Mouse (Mus musculus) granulocyte monocyte progenitor cell, adult 5-6 weeks (primary cell): ENCODE data around the gene Gps1. TPM values are rescaled to one million over a fixed set of nuclear protein-coding genes. Genes with fewer than 3 reads are reported as not detected.
A peak's percentile ranks its signal among the peaks of the same experiment; 100 is the strongest.
"Not testable (repeated sequence)": the region's sequence is repeated elsewhere in the genome, so short reads cannot be mapped to it uniquely, and the experiment has no call there.

Experiments used
- ATAC-seq: replicated peaks from 2 replicates; pipeline ENCODE4 v1.8.0; 2016; ENCODE audit warnings: mild to moderate bottlenecking, moderate TSS enrichment, inconsistent platforms; ENCODE audit not compliant: poor library complexity, severe bottlenecking
- total RNA-seq, 2 experiments: library from RNA; stranded (forward) in 1 of 2; stranded (reverse) in 1 of 2; fragments of 200-712, 200-1000 nt in 1 of 2; fragments of >200 nt in 1 of 2; fragmentation: Nextera tagmentation in 1 of 2; gene quantifications; 2 replicates each; pipeline ENCODE4 v1.2.3; 2014 to 2017

The Gps1 gene
- total RNA-seq, 2 experiments from 2014 or later: 83.6 to 116 TPM

DNA sequence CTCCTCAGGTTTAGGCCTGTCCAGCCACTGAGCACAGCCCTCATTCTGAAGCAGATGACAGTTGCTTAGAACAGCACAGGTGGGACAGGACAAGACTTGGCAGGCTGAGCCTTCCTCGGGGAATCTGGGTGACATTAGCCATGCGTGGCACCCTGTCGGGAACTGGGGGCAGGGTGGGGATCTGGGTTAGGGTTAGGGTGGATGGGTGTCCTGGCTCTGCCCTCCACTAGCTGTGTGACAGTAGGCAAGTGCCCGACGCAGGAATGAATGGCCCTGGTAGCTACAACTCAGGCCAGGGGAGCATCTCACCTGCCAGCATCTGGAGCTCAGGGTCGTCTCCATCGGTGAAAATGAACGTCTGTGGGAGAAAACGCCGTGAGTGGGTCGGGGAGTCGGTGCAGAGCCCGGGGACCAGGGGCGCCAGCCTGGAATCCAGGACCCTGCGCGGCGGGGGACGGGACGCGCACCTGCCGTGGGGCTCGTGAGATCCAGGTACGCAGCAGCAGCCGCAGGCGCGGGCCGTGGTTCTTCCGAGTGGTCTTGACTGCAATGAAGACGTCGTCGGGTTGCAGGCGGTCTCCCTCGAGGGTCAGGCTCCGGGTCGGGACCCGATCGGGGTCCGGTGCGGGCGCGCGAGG lies 527 bp upstream of the Gps1 start:
- no peak for ATAC-seq

DNA sequence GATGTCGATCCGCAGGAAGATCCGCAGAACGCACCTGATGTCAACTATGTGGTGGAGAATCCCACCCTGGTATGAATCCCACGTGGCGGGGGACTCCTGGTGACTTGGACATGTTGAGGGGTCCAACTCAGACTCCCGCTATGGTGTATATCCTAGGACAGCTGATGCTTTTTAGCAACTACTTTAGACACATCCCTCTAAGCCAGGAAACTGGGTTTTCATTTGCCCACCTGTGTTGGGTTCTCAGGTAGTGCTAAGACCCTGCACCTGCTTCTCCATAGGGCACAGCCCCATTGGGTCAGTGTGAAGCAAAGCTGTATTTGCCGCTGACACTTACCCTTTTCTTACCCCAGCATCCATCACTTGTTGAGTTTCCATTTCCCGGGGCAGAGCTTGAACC lies 1.1 kb downstream of the Gps1 start:
- ATAC-seq: no peak

DNA sequence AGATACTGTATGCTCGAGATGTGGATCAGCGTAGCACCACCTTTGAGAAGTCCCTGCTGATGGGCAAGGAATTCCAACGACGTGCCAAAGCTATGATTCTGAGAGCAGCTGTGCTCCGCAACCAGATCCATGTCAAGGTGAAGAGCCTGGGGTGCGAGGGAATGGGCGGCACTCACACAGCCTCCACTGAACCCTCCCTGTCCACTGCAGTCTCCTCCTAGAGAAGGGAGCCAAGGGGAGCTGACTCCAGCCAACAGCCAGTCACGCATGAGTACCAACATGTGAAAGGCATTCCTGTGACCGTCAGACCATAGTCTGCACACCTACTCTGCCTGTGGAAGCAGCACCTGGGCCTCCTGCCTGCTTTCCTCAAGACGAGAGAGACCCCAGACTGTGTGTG lies 4.4 kb downstream of the Gps1 start:
- not testable (repeated sequence) for ATAC-seq

DNA sequence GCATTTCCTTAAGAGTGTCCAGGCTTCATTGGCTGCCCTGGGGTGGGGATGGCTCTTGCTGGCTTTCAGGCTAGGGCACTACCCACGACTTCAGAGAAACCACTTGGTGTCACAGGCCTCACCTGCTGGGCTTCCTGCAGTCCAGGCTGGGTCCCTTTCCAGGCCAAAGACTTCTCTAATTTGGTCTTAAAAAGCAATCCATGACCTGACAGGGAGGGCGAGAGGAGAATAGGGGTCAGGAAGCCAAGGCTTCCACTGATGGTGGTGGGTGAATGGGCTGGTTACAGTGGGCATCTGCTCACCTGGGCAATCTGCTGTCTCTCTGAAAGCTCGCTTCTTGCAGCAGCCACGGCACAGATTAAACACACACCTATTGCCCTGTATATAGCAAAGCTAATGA lies 5.3 kb downstream of the Gps1 start:
- no peak for ATAC-seq

DNA sequence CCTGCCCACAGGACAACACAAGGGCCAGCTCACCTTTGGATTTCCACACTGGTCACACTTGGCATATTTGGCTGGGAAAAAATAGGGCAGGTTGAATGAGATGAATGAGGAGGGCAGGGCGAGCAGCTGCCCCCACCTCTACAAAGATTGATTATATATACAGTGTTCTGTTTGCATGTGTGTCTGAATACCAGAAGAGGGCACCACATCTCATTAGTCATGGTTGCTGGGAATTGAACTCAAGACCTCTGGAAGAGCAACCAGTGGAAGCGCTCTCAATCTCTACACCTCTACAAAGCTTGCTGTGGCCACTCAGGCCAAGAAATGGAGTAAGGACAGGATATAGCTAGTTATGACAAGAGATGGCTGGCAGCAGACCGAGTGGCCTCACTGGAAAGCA lies 5.7 kb downstream of the Gps1 start:
- no peak for ATAC-seq

DNA sequence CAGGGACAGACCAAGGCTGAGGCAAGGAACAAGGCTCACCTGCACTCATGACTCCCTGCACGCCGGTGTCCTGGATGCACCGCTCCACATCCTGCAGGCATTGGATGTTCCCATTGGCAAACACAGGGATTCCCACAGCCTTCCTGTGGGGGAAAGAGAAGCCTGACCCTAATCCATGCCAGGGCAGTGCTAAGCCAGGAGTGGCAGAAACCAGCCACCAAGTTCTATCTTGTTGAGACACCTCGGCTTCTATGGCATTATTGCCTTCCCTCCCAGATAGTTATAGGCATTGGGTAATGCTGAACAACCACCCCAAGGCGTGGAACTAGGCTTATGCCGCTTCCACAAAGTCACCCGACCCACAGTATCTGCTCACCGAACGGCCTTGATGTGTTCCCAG lies 8.6 kb downstream of the Gps1 start:
- no peak for ATAC-seq

DNA sequence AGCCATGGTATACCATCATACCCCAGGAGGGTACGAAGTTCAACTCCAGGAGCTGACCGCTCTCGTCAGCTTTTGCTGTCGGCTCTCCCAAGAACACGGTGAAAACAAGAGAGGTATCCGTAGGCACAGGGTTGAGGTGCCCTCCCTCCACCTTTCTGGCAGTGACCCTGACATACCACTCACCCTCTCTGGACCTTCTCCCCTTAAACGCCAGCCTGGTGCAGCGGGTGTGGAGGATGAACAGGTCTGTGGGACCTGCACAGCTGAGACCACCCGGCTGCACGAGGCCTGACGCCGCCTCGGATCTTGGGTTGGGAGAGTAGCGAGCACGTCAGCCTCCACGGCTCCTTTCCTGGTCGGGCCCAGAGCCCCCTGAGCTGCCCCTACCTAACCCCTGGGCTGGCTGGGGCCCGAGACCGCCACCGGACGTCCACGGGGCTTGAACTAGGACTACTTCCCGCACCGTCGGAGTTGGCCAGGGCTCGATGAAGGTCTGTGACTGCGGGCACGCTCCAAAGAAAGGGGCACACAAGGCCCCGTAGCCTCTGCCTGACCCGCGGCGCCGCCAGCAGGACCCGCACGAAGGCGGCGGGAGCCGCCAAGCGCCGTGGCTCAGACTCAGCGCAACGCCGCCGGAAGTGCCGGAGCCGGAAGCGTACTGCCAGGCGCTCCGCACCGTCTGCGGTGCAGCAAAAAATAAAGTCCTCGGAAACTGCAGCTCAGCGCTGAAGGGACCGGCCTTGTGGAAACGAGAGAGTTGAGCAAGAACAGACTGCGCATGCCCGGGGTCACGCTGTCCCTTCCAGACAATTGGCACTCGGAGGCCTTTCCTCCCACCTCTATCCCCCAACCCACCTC lies 11.9 kb downstream of the Gps1 start, which contains the start of gene Dus1l:
Gene Dus1l (minus strand): TSS at position 648 of the 858 bp plus-strand sequence.
- peak; percentile 85 for ATAC-seq

DNA sequence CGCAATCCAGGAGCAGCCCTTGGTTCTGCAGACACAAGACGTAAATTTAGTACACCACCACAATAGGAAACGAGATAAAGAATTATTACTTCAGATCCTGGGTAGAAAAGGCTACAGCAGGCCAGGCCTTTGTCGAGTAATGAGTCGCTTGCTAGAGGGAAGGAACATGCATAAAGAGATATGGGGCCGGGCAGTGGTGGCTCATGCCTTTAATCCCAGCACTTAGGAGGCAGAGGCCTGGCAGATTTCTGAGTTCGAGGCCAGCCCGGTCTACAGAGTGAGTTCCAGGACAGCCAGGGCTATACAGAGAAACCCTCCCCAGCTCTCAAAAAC lies 12.5 kb downstream of the Gps1 start:
- no peak for ATAC-seq

DNA sequence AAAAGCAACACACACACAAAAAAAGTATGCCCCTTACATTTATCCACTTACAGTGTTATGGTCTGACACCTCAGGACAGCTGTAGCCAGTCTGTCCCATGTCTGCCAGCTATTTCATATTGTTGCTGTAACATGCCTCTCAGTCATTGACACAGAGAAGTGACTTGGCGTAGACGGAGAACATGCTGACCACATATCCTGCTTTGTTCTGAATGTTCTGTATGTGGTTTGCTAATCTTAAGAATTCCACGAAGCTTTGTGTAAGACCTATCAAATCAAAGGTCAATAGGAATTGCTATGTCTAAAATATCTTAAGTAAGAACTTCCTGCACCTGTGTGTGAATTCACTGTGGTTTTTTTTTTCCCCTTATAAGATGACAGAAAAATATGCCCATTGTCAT lies 14.2 kb downstream of the Gps1 start:
- ATAC-seq: 0 out of 2 replicates have a peak, but pooled peaks have one; percentile 8

DNA sequence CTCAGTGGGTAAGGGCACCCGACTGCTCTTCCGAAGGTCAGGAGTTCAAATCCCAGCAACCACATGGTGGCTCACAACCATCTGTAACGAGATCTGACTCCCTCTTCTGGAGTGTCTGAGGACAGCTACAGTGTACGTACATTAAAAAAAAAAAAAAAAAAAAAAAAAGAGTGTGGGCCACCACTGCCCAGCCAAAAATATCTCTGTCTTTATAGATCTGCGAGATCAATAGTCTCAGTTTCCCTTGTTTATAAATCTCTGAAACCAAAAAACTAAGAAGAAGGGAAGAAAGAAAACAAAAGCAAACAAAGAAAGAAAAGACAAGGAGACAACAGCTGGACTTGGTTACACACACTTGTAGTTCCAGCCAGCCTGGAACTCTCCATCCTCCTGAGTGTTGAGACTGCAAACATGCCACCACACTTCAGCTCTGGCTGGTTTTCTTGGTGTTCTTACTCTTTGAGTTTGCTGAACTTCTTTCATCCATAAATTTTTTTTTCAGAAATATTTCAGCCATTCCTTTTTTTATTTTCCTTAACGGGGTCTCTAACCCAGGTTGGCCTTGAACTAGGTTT lies 15.3 kb downstream of the Gps1 start:
- ATAC-seq: no peak

DNA sequence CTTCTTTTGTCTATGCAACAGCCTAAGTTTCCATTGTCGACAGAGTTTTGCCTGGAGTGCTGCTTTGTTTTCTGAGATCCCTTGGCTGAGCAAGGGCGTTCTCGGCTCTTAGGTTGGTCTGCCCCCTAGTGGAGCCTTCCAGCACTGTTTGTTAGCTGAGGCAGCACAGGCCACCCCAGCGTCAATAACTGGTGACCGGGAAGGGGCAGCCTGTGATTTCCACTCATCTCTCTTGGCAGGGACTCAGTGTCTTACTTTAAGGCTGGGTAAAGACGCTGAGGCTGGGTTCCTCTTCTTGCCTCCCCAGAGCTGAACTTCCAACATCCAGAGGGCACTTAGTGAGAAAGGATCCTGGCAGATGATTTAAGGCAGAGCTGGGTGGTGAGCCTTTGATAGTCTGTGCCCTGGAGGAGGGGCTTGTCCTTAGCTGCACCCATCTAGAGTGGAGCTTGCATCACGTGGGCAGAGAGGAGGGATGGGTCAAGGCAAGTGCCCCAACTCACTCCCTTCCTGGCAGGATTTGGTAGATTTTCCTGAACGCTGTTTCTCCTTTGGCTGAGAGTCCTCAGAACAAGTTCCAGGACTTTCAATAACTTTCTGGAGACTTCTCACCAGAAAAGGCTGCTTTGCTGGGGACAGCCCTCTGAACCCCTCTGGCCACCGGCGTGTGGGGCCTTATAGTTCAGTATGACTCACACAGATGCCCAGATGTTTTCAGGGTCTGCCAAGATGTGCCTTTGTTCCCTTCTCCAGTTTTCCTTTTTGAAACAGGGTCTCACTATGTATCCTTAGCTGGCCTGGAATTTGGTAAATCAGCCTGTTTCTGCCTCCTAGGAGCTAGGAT lies 16.2 kb downstream of the Gps1 start:
- ATAC-seq: peak; percentile 69

DNA sequence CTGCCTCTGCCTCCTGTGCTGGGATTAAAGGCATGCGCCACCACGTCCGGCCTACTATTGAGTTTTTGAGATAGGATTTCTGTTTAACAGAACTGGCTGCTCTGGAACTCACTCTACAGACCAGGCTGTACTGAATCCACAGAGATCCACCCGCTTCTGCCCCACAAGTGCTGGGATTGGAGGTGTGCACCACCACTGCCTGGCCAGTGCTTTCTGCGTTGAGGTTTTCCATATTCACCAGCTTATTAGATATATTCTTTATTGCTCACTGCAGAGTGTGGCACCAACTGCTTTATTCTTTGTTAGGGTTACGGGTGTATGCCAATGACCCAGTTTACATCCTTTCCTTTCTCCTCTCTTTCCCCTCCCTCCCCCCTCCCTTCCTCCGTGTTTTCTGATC lies 20.2 kb downstream of the Gps1 start:
- ATAC-seq: no peak

DNA sequence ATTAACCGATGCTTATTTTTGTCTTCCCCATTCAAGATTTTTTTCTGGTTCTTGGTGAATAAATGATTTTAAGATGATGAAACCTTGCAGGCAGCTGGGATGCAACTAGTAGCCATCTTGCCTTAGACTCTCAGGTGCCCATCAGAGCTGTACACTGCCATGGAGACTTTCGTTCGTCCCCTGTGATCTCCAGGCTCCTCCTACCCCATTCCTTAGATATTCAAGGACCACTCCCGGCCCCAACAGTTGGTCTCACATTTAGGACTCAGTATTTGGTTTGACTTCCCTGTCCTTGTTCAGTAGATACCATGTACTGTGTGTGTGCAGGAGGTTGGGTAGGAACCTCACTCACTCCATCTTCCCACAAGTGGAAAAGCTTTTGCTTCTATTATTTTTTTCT lies 20.7 kb downstream of the Gps1 start:
- ATAC-seq: no peak

DNA sequence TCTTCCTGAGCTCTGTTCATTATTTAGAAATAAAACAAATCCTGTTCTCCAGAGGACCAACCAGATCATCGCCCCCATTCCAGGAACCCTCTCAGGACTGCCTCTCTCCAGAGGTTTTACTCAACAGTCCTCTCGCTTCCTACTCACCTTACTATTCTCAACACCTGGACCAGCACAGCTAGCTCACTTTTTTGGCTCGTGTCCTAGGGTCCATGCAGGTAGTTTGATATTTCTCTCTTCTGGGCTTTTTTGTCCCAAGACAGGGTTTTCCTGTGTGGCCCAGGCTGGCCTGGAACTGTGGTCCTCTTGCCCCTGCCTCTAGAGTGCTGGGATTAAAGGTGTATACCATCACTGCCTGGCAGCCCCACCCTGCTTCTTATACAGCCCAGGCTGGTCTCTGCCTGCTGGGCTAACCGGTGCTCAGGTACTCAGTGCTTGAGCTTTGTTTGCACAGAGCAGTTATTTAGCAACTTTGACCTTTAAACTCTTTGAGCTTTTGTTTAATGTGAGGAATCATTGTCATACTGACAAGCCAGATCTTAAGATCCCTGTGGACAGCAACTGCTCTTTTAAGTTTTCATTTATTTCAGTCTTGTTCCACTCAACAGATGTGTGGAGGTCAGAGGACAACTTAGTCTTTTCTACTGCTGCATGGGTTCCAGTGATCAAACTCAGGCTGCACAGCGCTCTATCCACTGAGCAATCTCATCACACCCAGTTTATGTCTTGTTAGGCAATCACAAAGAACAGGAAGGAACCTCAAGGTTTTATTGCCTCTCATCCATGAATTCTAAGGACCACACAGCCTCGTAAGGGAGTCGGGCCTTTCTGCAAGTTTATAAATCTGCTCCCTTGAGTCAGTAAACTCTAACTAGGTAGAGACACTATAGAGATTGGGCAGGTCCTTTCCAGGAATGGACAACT lies 21.6 kb downstream of the Gps1 start:
- no peak for ATAC-seq

DNA sequence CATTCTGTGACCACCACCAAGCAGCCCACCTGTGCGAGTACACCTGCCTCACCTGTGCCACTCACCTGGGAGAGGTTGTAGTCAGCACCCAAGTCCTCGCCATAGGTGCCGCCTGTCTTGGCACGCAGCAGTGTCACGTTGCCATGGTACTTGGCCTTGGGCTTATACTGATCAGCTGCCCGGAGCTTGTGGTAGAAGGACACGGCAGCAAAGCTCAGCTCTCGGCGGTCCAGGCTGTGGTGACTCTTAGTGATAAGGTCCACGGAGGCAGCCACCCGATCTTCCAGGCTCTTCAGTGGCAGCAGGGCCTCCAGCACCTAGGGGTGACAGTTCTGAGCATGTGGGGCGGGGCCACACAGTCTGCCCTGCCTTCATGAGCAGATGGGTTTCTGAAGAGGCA lies 23.9 kb downstream of the Gps1 start:
- no peak for ATAC-seq

DNA sequence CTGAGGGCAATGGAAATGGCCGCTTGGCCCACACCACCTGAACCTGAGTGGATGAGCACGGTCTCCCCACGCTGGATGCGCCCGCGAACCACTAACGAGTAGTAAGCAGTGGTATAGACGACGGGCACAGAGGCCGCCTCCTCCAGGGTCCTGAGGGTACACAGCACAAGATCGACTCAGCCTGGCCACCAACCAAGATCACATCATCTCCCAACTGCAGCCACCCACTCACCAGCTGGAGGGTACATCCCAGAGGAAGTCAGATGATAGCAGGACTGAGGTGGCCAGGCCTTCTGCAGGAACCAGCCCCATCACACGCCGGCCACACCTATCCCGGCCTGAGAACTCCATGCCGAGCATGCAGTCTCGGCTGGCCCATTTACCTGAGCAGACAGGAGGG lies 28.0 kb downstream of the Gps1 start:
- ATAC-seq: no peak

DNA sequence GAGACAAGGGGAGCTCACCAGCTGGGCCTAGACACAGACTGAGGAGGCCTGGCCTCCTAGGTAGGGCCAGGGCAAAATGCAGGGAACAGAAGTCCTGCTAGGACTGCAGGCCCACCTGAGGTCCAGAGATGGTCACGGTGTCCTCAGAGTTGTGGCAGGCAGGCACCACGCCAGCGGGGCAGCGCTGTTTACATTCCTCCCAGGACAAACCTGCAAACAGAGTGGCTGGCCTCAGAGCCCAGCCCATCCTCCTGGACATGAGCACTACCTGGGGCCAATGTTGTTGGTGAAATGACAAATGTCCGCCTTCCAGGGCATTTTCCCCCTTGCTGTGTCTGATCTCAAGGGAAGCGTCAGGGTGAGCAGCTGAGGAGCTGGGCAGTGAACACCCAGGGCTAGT lies 33.3 kb downstream of the Gps1 start:
- ATAC-seq: no peak

DNA sequence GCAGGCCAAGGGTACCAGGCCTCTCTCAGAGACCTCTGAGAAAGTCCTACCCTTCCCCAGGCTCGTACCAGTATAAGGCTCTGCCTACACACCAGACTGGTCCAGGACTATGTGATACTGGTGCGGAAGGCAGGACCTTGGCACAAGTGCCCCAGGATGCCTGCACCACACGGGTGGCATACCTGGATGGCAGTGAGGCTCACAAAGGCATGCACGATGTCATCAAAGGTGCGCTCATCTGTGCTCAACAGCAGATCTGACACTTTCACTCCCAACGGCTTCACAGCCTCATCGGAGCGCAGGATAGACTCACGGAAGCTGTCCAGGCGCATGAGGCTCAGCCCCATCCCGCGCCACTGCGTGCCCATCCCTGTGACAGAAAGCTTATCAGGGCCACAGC lies 34.2 kb downstream of the Gps1 start:
- no peak for ATAC-seq

DNA sequence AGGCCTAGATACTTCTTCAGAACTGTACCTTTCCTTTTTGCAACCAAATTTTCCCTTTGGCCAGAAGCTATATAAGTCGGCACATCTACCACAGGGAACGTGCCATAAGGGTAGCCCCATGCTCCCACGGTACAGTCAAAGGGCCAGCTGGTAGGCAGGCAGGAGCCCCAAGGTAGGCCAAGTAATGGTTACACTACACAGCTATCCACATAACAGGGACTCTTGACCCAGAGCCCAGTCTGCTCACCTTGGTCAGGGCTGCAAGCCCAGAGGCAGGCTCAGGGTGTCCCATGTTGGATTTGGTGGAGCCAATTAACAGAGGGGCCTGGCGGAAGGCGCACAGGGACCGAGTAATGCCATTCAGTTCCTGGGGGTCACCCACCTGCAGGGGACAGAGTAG lies 35.5 kb downstream of the Gps1 start:
- no peak for ATAC-seq

DNA sequence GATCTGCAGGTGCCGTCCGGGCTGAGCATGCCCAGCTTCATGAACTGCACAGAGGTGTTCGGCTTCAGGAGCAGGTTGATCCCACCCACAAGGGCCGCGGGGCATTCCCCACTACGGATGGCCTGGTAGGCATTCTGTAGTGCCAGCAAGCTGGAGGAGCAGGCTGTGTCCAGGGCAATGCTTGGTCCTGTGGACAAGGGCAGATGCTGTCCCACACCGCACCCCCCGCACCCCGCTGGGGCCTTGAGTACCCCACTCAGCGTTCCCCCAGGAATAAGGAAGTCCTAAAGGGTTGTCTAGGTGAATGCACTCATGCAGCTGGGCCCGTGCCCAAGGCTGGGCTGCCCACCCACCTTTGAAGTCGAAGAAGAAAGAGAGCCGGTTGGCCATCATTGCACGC lies 36.5 kb downstream of the Gps1 start:
- ATAC-seq: no peak
